Mouse (Mus musculus) yolk sac, embryonic 10.5 days (tissue): ENCODE data around the gene Nlrc5.
"Not testable (repeated sequence)": the region's sequence is repeated elsewhere in the genome, so short reads cannot be mapped to it uniquely, and the experiment has no call there.

Experiments used
- DNase-seq: peaks from one replicate; pipeline ENCODE4 v3.0.0-alpha.2; 2017; ENCODE audit warnings: low spot score

The Nlrc5 gene

DNA sequence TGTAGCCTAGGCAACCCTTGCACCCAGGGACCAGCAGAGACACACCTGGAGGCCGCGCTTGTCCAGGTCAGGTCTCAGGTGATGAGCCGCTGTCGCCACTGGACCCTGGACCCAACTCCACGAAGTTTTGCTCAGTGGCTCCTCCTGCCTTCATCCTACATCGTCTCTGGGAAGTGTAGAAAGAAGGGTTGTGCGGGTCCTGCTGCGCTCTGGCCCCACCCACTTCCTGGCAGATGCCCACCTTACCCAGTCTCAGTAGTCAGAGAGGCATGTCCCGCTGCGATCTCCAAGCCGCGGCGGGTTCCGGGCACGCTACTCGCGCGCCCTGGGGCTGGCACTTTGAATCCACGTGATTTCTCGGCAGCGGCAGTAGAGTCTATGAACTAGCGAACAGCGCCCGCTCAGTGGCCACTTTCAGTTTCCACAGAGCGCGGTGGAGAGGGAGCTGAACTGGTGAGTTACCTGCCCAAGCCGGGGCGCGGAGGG, at the start of gene Nlrc5:
TSS of gene Nlrc5 (plus strand) at position 376 of the 486 bp plus-strand sequence.
- peak; percentile 11 for DNase-seq

DNA sequence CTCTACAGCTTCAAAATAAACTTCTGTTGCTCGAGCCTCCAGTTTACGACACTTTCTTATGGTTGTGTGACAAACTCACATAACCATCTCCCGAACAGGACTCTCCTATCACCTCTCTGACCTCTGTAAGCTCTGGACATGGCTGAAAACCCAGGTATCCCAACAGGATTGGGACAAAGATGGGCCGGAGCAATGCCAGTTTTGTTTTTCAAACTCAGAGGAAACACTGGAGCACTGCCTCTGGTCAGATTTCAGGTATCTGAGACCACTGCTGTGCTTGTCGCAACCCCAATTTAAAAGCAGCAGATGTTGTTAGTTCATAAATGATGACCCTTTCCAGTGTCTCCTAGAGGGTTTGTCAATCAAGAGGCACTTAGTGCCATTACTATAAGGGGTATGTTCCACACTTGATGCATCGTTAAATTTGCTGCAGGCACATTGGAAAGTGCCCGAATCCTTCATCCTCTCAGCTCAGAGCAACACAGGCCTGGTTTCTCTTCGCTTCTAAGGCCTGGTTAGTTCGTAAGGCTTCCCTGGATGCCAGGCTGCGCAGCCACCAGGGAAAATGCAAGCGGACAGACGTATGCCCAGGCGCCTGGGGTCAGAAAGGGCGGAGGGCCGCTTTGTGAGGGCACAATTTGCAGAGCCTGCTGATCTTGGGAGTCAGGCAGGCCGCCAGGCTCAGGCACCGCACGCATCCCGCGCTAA, 48.5 kb upstream of the Nlrc5 start:
- DNase-seq, result no peak

DNA sequence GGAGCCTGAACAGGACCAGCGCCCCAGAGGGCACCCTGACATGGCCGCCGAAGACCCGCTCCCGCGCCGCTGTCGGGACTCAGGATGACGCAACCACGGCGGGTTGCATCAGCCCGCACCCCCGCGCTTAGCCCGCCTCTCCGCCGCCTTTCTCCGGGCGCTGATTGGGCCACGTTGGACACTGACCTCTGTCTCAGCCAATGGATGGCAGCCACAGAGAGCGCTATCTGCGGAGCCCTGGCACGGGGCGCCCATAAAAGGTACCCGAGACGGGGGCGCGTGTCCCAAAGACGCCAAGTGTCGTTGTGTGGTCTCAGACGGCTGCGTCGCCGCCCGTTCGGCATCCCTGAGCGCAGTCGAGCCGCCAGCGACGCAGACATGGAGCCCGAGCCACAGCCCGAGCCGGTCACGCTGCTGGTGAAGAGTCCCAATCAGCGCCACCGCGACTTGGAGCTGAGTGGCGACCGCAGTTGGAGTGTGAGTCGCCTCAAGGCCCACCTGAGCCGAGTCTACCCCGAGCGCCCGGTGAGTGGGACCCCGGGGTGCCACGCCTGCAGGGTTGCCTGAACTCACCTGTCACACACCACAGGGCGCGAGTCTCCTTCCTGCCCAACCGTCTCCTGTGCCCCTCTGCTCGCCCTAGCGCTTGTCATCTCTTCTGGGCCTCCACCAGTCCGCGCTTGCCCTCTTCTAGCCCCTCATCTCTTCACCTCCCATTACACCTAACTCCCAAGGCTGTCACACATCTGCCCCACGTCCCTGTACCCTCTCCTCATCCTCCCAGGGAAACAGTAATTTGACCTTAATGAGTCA, 47.7 kb upstream of the Nlrc5 start, which contains the start of gene Herpud1:
TSS of gene Herpud1 (plus strand) at position 225 of the 813 bp plus-strand sequence.
- peak; percentile 97 for DNase-seq

DNA sequence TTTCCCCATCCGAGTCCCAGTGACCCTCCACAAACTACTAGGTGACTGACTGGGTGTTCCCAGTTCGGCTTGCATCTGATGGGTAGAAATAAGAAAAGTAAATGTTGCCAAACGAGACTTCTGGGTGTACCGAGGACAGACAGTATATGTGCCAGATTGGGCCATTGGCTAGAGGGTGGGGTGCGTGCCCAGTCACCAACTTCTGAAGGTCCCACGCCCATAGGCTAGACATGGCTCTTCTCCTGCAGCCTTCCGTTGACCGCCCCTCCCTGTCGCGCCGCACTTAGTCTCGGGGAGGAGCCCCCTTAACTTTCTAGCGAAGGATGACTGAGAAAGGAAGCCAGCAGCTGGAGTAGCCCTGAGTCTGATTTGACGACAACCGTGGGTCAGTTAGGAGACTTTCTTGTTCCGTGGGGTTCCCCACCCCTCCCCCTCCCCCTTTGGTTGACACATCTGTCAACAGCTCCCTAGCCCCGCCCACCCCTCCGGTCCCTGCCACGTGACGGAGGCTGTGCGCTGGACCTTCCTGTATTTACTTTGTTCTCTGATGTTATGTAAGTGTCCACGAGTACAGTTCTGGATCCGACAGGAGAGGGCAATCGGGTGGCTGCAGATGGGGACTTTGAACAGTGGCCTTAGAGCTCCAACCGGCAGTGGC, 47.0 kb upstream of the Nlrc5 start:
- DNase-seq, result peak; percentile 94

DNA sequence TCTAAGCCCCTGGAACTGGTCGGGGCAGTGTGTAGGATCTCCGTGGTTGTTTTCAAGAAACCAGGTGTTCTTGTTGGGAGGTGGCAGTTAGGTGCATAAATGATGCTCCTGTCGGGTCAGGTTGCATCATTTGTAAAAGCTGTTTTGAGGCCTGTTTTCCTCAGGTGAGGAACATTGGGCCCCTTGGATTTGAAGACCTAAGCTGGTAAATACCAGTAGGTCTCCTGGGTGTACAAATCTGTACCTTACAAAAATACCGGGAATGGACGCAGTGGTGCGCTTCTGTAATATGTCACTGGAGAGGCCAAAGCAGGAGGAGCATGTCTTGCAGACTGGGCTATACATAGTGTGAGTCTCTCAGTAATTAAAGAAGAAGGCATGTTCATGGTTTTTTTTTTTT, 46.4 kb upstream of the Nlrc5 start:
- no peak for DNase-seq

DNA sequence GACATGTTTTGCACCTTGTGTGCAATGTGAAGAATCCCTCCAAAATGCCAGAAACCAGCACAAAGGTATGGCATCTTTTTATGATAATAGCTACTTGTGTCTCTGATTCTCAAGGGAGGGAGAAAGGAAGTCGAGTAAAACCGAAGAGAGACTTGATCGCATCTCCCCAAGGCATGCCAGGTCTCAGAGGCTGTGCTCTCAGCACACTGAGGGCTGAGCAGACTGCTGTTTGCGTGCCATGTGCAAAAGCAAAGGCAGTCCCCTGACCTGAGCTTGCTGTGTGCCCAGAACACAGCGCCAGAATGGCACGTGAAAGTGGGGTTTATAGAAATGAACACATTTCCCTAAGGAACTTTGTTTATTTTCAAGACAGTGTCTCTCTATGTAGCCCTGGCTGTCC, 44.6 kb upstream of the Nlrc5 start:
- DNase-seq, result no peak

DNA sequence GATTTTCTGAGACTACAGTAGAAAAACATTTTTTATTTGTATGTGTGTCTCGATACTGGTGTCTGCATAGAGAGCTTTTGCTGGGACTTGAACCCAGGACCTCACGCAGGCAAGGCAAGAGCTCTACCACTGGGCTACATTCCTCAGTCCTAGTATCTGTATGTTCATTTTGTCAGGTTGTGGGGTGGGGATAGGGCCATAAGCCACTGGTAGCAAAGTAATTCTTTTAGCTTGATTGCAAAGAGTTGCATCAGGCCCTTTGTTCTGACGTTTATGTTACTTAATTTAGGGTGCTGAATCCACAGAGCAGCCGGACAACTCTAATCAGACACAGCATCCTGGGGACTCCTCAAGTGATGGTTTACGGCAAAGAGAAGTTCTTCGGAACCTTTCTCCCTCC, 43.7 kb upstream of the Nlrc5 start:
- DNase-seq, result no peak

DNA sequence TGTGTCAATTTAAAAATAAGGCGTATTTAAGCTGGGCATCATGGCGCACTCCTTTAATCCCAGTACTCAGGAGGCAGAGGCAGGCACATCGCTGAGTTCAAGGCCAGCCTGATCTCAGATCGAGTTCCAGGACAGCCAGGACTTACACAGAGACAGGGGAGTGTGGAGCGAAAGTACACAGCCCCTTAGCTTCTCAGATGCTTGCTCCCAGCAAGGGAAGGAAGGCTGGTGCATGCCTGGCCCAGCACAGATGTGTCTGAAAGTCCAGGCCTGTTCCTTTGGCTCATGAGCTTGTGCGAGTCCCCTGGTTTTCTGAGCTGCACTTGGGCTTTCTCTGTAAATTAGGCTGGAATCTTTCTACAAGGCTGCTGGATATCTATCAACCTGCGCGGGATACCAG, 43.2 kb upstream of the Nlrc5 start:
- no peak for DNase-seq

DNA sequence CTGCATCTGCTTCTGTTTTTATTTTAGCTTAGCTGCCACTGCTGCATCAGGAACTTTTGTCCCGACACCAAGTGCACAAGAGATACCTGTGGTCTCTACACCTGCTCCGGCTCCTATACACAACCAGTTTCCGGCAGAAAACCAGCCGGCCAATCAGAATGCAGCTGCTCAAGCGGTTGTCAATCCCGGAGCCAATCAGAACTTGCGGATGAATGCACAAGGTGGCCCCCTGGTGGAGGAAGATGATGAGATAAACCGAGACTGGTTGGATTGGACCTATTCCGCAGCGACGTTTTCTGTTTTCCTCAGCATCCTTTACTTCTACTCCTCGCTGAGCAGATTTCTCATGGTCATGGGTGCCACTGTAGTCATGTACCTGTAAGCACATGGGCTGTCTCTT, 42.0 kb upstream of the Nlrc5 start:
- DNase-seq, result no peak

DNA sequence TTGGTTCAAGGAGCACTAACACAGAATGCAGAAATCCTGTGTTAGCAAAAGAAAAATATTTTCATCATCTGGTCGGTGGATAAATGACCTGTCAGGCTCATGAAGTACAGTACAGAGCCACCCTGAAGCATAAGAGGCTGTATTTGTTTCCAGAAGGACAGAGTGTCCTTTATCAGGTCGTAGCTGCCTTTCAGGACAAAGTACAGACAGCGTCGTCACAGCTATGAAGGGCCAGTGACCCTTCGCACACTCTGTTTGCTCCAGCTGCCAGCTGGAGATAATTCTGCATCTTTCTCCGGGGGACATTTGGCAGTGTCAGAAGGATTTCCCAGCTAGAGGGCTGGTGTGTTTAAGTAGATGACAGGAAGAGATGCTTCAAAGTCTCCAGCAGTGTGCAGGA, 41.5 kb upstream of the Nlrc5 start:
- no peak for DNase-seq

DNA sequence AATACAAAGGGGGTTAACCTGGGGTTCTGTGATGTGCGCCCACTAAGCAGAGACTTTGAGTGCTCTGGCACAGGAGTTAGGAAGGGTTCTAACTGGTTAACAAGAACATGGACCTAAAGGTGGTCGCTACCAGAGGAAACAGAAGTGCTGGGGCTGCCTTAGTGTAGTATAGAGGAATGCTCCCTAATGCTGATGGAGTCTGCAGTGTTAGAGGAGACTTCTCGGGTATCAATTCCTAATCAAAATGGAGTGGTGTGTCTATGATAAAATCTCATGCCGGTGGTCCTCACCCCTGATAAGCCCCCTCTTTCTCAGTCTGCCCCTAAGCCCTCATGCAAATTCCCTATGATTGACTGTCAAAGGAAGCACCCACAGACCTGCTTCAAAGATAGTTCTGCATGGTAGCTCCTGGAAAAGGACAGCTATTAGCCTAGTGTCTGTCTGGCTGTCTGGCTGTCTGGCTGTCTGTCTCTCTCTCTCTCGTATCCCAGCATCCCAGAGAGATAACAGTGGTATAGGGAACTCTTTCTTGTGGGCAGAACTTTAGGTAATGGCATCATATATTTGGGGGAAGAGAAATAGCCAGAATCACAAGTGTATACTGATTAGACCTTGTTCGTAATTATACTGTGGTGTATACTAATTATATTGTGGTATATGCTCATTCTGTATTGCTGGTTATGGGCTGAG, 38.2 kb upstream of the Nlrc5 start:
- DNase-seq, result no peak

DNA sequence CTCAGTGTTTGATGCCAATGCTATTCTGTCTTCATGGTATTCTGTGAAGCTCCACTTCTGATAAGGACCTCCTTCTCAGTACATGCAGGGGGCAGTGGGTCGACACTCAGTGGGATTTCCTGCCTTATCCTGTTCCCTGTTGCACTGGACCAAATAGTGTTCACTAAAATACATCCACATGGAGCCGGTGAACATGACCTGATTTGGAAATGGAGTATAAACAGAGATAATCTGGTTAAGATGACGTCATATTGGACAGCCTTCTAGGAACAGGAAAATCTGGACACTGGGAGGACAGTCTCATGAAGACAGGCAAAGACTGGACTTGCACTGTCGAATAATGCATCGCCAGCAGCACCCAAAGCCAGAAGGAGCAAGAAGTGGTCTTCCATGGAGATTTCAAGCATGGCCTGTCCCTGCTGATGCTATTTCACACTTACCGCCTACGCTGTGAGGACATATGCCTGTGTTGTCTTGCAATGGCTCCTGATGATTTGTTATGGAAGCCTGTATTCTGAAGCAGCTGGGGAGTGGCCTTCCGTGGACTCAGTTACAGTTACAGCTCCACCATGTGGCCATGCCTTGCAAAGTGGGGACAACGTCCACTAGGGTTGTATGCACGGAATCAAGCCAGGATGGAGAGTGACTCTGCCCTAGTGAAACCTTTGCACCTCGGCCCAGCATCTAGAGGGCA, 37.0 kb upstream of the Nlrc5 start:
- DNase-seq, result peak; percentile 50

DNA sequence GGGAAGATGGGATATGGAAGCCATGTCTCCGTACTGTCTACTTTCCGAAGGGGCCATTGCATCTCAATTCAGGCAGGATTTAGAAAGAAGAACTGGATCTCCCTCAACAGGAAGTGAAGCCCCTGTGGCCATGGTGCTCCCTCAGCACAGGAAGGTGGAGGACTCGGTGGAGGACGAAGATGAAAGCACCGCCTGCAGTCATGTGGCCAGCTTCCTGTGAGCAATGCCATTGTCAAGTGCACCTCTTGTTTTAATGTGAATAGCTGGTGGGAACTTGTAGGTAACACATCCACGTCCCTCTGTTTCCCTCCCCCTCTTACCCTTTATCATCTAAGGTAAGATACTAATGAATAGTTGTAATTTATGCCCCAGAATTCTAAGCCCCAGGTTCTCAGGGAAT, 35.6 kb upstream of the Nlrc5 start:
- DNase-seq, result no peak

DNA sequence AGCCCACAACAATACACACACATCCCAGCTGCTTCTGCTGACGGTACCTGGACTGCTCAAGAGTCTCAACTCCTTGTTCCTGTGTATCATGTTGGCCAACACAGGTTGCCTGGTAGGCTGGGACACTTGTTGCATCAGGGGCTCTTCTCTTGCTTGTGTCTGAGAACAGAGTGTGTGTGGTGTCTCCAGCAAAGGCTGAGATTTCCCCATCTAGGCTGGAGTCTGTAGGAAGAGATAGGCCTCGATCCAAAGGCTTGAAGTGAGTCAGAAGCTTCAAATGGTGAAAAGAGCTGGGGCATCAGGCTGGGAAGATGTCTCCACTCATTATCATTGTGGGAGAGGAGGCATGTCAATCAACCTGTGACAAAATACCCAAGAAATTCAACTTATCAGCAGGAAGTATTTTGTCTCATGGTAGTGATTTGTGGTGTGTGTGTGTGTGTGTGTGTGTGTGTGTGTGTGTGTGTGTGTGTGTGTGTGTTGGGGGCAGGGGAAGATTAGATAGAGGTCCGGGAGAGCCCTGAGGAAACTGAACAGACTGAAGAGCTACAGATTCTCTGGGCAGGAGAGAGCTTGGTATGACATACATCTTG, 34.7 kb upstream of the Nlrc5 start:
- DNase-seq, result no peak

DNA sequence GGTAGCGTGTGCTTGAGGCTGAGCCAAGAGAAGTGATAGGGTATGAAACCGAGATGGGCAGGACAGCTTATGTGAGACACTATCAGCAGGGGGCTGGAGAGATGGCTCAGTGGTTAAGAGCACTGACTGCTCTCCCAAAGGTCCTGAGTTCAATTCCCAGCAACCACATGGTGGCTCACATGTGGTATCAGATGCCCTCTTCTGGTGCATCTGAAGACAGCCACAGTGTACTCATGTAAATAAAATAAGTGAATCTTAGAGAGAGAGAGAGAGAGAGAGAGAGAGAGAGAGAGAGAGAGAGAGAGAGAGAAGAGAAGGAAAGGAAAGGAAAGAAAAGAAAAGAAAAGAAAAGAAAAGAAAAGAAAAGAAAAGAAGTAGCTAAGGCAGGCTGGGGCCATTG, 34.2 kb upstream of the Nlrc5 start:
- DNase-seq, result not testable (repeated sequence)

DNA sequence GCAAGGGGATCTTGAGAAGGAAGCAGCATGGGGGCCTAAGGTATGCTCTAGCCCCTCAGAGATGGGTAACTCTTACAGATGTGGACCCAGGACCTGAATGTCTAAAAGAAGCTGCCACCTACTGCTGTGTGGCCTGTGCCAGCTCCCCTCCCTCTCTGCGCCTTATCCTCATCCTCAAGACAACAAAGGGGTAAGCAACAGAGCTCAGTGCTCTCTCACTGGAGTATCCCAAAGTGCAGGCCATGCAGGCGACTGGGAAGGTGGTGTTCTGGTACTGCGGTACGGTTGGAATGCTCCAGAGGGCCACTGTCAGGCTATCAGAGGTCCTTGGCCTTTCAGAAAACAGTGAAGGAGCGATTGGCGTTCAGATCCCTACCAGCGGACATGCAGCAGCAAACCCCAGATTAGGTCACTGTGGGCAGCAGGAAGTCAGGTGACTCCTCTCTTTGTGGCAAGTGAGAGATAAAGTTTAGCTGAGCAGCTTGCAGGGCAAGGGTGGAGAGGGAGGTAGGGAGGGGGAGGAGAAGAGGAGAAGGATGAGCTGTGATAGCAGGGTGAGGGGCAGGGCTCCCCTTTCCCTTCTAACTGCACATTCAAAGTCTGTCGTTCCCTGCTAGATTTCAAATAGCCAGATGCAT, 25.6 kb upstream of the Nlrc5 start:
- DNase-seq, result no peak

DNA sequence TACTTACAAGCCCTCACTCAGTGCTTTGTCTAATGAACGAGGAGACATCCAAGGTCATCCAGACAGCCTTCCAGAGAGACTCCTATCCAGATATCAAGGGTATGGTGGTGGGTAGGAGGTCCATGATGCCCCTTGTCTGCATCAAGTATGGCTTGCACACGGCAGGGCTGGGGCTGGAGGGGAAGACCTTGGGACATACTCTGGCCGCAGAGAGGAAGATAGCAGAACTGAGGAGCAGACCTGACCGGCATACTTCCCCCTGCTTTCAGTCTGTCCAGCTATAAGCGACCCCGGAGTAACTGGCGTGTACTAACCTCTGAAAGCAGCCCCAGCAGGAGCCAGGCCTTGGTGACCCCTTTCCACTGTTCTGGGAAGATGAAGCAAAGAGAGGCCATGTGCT, 24.6 kb upstream of the Nlrc5 start:
- no peak for DNase-seq

DNA sequence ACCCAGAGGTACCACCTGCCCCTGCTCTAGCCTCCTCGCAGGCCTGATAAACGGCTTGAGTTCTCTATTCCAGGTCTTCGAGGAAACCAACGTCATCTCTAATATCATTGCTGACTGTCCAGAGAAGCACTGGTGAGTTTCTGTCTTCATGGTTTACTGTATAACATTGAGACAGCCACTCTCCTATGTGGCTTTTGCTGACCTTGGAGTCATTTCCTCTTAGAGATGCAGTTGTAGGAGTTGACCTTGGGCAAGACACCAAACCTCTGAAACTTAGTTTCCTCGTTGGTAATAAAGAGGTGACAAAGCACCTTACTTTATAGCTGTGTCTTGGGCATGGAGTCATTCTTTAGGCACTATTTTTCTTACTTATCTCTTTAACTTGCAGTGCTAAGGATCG, 21.6 kb upstream of the Nlrc5 start:
- no peak for DNase-seq

DNA sequence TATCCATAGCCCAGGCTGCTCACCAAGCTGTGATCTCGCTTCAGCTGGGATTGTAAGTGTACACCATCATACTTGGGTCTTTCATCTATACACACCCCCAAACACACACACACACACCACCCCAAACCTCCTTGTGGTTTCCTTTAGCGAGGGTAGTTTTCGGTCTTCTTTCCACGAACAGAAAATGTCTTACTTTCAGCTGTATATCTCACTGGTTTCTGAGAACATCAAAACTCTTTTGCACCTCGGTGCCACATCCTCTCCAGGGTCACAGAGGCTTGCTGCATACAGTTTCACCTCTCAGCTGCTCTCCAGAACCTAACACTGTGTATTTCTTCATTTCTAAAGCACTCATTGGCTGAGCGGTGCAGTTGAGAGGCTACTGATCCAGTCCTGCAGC, 20.6 kb upstream of the Nlrc5 start:
- DNase-seq, result no peak

DNA sequence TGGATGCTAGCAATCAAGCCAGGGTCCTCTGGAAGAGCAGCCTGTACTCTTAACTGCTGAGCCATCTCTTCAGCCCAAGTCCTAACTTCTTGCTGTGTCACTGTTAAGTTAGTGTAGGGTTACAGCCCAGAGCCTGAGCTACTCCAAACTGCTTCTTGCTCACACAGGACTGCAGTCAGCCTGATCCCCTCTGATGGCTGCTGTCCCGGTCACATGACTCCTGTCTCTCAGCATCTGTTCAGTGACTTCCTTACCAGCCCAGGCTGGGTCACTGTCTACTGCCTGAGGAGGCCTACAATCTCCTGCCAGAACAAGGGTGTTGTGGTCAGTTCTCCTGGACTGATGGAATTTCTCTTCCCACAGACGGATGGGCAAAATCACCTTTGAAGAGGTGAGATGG, 18.9 kb upstream of the Nlrc5 start:
- no peak for DNase-seq

DNA sequence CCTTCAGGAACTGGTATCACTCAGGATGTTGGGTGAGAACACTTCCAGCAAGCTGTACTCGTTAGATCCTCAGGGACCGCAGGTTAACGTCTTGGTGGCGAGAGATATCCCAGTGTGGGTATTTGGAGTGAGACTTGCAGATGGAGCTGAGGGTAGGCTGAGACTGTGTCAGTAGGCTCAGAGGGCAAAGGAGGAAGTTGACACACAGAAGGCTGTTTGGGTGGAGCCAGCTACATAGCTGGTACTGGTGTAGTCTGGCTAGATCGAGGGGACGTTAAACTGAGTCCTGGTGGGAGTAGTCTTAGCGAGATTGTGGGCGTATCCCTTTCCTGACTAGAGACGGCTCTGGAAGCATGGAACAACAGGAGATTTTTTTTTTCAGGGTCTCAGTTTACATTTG, 16.1 kb upstream of the Nlrc5 start:
- DNase-seq, result no peak
